Mouse (Mus musculus) embryo, embryonic 10.5 days (tissue): ENCODE measurements at regions not wholly inside any gene's neighbourhood (a gene's known extent, or its start where the extent isn't known, plus 50 kb on each side); places are given as distances from the start of the nearest gene placed in this dataset.
A peak's percentile ranks its signal among the peaks of the same experiment; 100 is the strongest.
"Not testable (repeated sequence)": the region's sequence is repeated elsewhere in the genome, so short reads cannot be mapped to it uniquely, and the experiment has no call there.

Experiments used
- DNase-seq: peaks from one replicate; pipeline ENCODE4 v3.0.0-alpha.2; 2015; ENCODE audit warnings: low spot score

- DNase-seq = not testable (repeated sequence)
These were observed 95.1 kb downstream of the Stard3nl start for GRCm38 (mm10) chr13:19300320-19301011.

DNA sequence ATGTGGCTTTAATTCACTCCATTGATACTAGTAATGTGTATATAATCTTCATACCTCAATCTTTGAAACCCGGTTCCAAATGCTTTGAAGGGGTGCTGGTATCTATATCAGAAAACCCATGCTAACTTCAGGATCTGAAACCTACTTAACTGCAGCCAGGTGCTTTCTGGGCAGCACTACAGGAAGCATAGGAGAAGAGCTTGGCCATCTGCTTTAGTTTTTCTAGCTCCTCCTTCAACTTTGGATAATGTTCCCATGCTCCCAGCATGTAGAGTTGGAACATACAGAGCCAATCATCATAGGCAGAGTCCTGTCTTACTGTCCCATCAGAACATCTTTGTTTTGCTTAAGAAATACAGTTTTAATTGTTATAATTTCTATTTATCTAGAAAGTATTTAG lies 99.3 kb downstream of the Stard3nl start:
- DNase-seq = no peak

GRCm38 (mm10) chr13:19293041-19293440 lies 102.6 kb downstream of the Stard3nl start:
- DNase-seq = peak; percentile 3

DNA sequence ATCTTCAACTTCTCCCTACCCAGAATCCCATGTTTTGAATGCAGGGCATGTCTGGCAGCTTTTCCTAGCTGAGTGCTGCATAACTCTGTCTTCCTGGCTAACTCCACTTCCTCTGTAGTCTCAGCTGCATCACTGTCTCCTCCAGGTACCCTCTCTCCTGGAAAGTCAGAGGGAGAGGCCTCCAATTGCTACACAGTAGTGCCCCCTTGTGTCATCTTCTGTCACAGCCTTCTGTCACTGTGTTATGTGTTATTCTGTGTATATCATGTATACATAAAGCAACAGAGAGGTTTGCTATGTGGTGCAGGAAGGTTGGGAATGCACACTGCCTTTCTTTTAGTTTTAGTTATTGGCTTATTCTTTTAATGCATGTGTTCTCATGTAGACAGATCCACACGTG lies 112.4 kb downstream of the Stard3nl start:
- no peak for DNase-seq

- not testable (repeated sequence) for DNase-seq
These were observed 122.9 kb downstream of the Stard3nl start for GRCm38 (mm10) chr13:19272548-19273295.

DNA sequence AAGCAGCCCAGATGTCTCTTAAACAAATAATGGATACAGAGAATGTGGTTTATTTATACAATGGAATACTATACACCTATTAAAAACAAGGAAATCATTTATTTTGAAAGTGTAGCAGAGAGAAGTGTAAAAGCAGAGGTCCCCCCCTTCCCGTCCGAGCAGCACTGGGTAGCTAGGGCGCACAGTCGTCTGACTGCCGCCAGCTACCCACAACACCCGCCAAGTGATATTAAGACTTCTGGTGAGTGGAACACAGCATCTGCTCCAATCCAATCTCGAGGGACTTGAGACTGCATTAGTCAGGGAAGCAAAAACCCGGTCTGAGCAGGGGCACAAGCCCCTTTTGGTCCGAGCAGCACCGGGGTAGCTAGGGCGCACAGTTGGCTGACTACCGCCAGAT lies 130.6 kb downstream of the Stard3nl start:
- not testable (repeated sequence) for DNase-seq

- DNase-seq = not testable (repeated sequence)
These were observed 149.0 kb downstream of the Stard3nl start for GRCm38 (mm10) chr13:19246558-19246957.

GRCm38 (mm10) chr13:19242580-19242979 lies 153.0 kb downstream of the Stard3nl start:
- not testable (repeated sequence) for DNase-seq

DNA sequence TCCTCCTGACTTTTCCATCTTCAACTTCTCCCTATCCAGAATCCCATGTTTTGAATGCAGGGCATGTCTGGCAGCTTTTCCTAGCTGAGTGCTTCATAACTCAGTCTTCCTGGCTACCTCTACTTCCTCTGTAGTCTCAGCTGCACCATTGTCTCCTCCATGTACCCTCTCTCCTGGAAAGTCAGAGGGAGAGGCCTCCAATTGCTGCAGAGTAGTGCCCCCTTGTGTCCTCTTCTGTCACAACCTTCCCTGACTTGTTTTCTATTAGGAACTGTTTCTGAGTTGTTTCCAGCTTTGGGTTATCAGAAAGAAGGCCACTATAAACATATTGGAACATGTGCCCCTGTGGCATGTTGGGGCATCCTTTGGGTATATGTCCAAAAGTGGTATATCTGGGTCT lies 159.3 kb downstream of the Stard3nl start:
- DNase-seq = peak; percentile 66

GRCm38 (mm10) chr13:19234700-19235374 lies 160.8 kb downstream of the Stard3nl start:
- no peak for DNase-seq

DNA sequence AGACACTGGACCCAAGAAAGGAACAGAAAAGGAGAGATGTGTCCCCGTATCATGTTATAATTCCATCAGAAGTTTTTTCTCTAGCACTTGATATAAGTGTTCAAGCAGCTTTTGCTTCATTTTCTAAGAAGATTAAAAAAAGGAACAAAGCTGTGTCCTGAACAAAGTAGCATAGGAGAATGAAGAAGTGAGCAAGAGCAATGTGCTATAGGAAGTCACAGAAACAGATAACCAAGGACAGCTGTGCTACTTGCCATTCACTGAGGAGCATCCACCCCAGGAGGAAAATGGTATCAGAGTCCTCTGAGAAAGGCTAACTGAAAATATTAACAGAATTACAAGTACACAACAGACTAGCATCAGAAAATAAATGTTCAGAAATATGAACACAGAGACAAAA lies 175.6 kb downstream of the Stard3nl start:
- DNase-seq = not testable (repeated sequence)

GRCm38 (mm10) chr13:19219383-19219991 lies 176.1 kb downstream of the Stard3nl start:
- DNase-seq = not testable (repeated sequence)

DNA sequence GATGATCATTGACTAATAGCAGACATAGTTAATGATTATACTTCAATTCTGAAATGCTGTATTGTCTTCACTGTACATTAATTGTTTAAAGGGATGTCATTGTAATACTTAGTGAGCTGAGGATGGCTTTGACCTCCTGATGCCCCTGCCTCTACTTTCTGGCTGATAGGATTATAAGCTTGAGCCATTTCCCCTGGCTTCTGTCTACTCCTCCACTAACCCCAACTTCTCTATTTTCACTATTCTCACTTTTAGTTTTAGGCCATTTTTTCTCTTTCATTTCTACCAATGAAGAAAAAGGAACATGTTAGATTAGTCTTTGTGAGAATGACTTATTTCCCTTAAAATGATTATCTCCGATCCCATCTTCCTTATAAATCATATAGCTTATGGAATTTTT lies 190.9 kb downstream of the Stard3nl start:
- DNase-seq = no peak

GRCm38 (mm10) chr13:19202320-19202719 lies 193.3 kb downstream of the Stard3nl start:
- DNase-seq = not testable (repeated sequence)
